Mouse (Mus musculus) MEL (cell line): ENCODE measurements around the gene Medag. TPM values are rescaled to one million over a fixed set of nuclear protein-coding genes. Genes with fewer than 3 reads are reported as not detected.

Source experiments
- DNase-seq: peaks from one replicate; pipeline ENCODE4 v3.0.0; 2011; ENCODE audit warnings: low read depth, low spot score
- H3K27ac ChIP-seq: 2 replicates; pipeline ENCODE4 v1.5.1; 2012; ENCODE audit warnings: low read depth, mild to moderate bottlenecking, control low read depth, low read length, moderate library complexity; ENCODE audit not compliant: control insufficient read depth
- H3K27me3 ChIP-seq, 2 experiments: fragments of 150-350 bp in 1 of 2; sonication (generic) in 1 of 2; 2 replicates each; pipeline ENCODE4 v1.6.1; 2012; ENCODE audit warnings: low read length in 2 of 2, mild to moderate bottlenecking in 2 of 2, improper control_type of control experiment in 1 of 2, moderate library complexity in 1 of 2; ENCODE audit not compliant: insufficient read depth in 2 of 2, control insufficient read depth in 1 of 2
- H3K36me3 ChIP-seq, 2 experiments: 2 replicates each; pipeline ENCODE4 v1.6.1; 2012 to 2014; ENCODE audit warnings: low read length in 2 of 2, improper control_type of control experiment in 1 of 2, inconsistent platforms in 1 of 2, mild to moderate bottlenecking in 1 of 2; ENCODE audit not compliant: insufficient read depth in 2 of 2, control insufficient read depth in 1 of 2
- H3K4me1 ChIP-seq, 2 experiments: fragments of 150-350 bp in 1 of 2; sonication (generic) in 1 of 2; 2 replicates each; pipeline ENCODE4 v1.6.1; 2012; ENCODE audit warnings: low read length in 2 of 2, improper control_type of control experiment in 1 of 2, mild to moderate bottlenecking in 1 of 2; ENCODE audit not compliant: insufficient read depth in 2 of 2, control insufficient read depth in 1 of 2
- H3K4me3 ChIP-seq, 2 experiments: fragments of 150-350 bp in 1 of 2; sonication (generic) in 1 of 2; 2 replicates each; pipeline ENCODE4 v1.5.1; 2012; ENCODE audit warnings: low read depth in 2 of 2, low read length in 2 of 2, mild to moderate bottlenecking in 2 of 2, moderate library complexity in 2 of 2, control low read depth in 1 of 2, improper control_type of control experiment in 1 of 2; ENCODE audit not compliant: control insufficient read depth in 1 of 2, insufficient read depth in 1 of 2
- H3K79me2 ChIP-seq: 2 replicates; pipeline ENCODE4 v1.6.1; 2012; ENCODE audit warnings: mild to moderate bottlenecking, low read length, moderate library complexity; ENCODE audit not compliant: control insufficient read depth, poor library complexity, insufficient read depth
- H3K9ac ChIP-seq: 2 replicates; pipeline ENCODE4 v1.6.1; 2012; ENCODE audit warnings: low read depth, mild to moderate bottlenecking, control low read depth, low read length, moderate library complexity; ENCODE audit not compliant: control insufficient read depth, poor library complexity, severe bottlenecking
- H3K9me3 ChIP-seq: fragments of 150-350 bp; sonication (generic); replicated peaks from 2 replicates; pipeline ENCODE4 v1.6.1; 2012; ENCODE audit warnings: mild to moderate bottlenecking, low read length, improper control_type of control experiment, moderate library complexity; ENCODE audit not compliant: insufficient read depth
- CHD2 ChIP-seq: IDR thresholded peaks from 2 replicates; pipeline ENCODE4 v1.6.1; 2011; ENCODE audit warnings: low read length, improper control_type of control experiment
- CTCF ChIP-seq, 3 experiments: IDR thresholded peaks in 2 of 3; conservative IDR thresholded peaks in 1 of 3; 2 replicates each; pipeline ENCODE4 v1.5.1; 2011 to 2012; ENCODE audit warnings: low read length in 3 of 3, low read depth in 2 of 3, mild to moderate bottlenecking in 2 of 3, improper control_type of control experiment in 1 of 3, inconsistent platforms in 1 of 3, mixed read lengths in 1 of 3, moderate library complexity in 1 of 3; ENCODE audit not compliant: control insufficient read depth in 1 of 3, insufficient read depth in 1 of 3, poor library complexity in 1 of 3, severe bottlenecking in 1 of 3
- E2F4 ChIP-seq: IDR thresholded peaks from 2 replicates; pipeline ENCODE4 v1.6.1; 2011; ENCODE audit warnings: low read depth, low read length, improper control_type of control experiment, borderline replicate concordance
- EP300 ChIP-seq, 2 experiments: IDR thresholded peaks; 2 replicates each; pipeline ENCODE4 v1.6.1; 2011; ENCODE audit warnings: improper control_type of control experiment in 2 of 2, low read length in 2 of 2, low read depth in 1 of 2, mild to moderate bottlenecking in 1 of 2
- ETS1 ChIP-seq: IDR thresholded peaks from 2 replicates; pipeline ENCODE4 v1.6.1; 2012; ENCODE audit warnings: low read depth, mild to moderate bottlenecking, inconsistent platforms, low read length, improper control_type of control experiment, moderate library complexity
- GATA1 ChIP-seq: IDR thresholded peaks from 2 replicates; pipeline ENCODE4 v1.6.1; 2011; ENCODE audit warnings: low read depth, low read length, improper control_type of control experiment
- HCFC1 ChIP-seq: IDR thresholded peaks from 2 replicates; pipeline ENCODE4 v1.6.1; 2012; ENCODE audit warnings: low read depth, mild to moderate bottlenecking, inconsistent platforms, low read length, improper control_type of control experiment, moderate library complexity
- JUND ChIP-seq: IDR thresholded peaks from 2 replicates; pipeline ENCODE4 v1.6.1; 2011; ENCODE audit warnings: low read depth, mild to moderate bottlenecking, improper control_type of control experiment, low read length
- MAZ ChIP-seq: IDR thresholded peaks from 2 replicates; pipeline ENCODE4 v1.6.1; 2012; ENCODE audit warnings: low read depth, mild to moderate bottlenecking, inconsistent platforms, low read length, improper control_type of control experiment
- MXI1 ChIP-seq: IDR thresholded peaks from 2 replicates; pipeline ENCODE4 v1.6.1; 2011; ENCODE audit warnings: mild to moderate bottlenecking, low read depth, low read length, improper control_type of control experiment
- MYB ChIP-seq: IDR thresholded peaks from 2 replicates; pipeline ENCODE4 v1.6.1; 2011; ENCODE audit warnings: mild to moderate bottlenecking, low read depth, low read length, improper control_type of control experiment
- MYC ChIP-seq: IDR thresholded peaks from 2 replicates; pipeline ENCODE4 v1.6.1; 2011; ENCODE audit warnings: low read depth, mild to moderate bottlenecking, low read length, improper control_type of control experiment, moderate library complexity
- NELFE ChIP-seq: IDR thresholded peaks from 2 replicates; pipeline ENCODE4 v1.6.1; 2011; ENCODE audit warnings: low read depth, low read length, improper control_type of control experiment
- NRF1 ChIP-seq: IDR thresholded peaks from 2 replicates; pipeline ENCODE4 v1.6.1; 2014; ENCODE audit warnings: low read depth, mild to moderate bottlenecking, inconsistent platforms, low read length, improper control_type of control experiment, moderate library complexity; ENCODE audit not compliant: poor library complexity, insufficient read depth, severe bottlenecking
- POLR2A ChIP-seq, 2 experiments: IDR thresholded peaks; 2 replicates each; pipeline ENCODE4 v1.6.1; 2011 to 2012; ENCODE audit warnings: low read length in 2 of 2, mild to moderate bottlenecking in 2 of 2, control low read depth in 1 of 2, improper control_type of control experiment in 1 of 2, low read depth in 1 of 2, moderate library complexity in 1 of 2; ENCODE audit not compliant: control insufficient read depth in 1 of 2, insufficient read depth in 1 of 2, poor library complexity in 1 of 2
- POLR2AphosphoS5 ChIP-seq: IDR thresholded peaks from 2 replicates; pipeline ENCODE4 v1.6.1; 2012; ENCODE audit warnings: low read depth, borderline replicate concordance, mild to moderate bottlenecking, inconsistent platforms, low read length, moderate library complexity, mixed read lengths
- RCOR1 ChIP-seq: IDR thresholded peaks from 2 replicates; pipeline ENCODE4 v1.6.1; 2012; ENCODE audit warnings: low read depth, mild to moderate bottlenecking, inconsistent platforms, low read length, improper control_type of control experiment
- TCF12 ChIP-seq: IDR thresholded peaks from 2 replicates; pipeline ENCODE4 v1.6.1; 2014; ENCODE audit warnings: low read depth, mild to moderate bottlenecking, inconsistent platforms, low read length, improper control_type of control experiment, moderate library complexity
- USF2 ChIP-seq, 2 experiments: IDR thresholded peaks; 2 replicates each; pipeline ENCODE4 v1.6.1; 2011 to 2012; ENCODE audit warnings: improper control_type of control experiment in 2 of 2, low read length in 2 of 2, borderline replicate concordance in 1 of 2, inconsistent platforms in 1 of 2, low read depth in 1 of 2, mild to moderate bottlenecking in 1 of 2; ENCODE audit not compliant: insufficient read depth in 1 of 2
- polyA plus RNA-seq, 2 experiments: library from polyadenylated mRNA; stranded (reverse) in 1 of 2; unstranded in 1 of 2; fragments of >175 nt in 1 of 2; fragments of >200 nt in 1 of 2; gene quantifications; 2 replicates each; pipeline versions ENCODE4 v1.2.1 to v1.2.4; 2012; ENCODE audit warnings: low replicate concordance in 2 of 2, low read depth in 1 of 2; ENCODE audit not compliant: insufficient read length in 2 of 2, insufficient read depth in 1 of 2, missing spikeins in 1 of 2
- total RNA-seq: library from RNA; depleted of rRNA; stranded (reverse); fragments of 300-350 nt; gene quantifications from 2 replicates; pipeline ENCODE4 v1.2.3, GENCODE M21; 2012

Gene Medag
- total and polyA plus RNA-seq, 3 experiments = not detected

DNA sequence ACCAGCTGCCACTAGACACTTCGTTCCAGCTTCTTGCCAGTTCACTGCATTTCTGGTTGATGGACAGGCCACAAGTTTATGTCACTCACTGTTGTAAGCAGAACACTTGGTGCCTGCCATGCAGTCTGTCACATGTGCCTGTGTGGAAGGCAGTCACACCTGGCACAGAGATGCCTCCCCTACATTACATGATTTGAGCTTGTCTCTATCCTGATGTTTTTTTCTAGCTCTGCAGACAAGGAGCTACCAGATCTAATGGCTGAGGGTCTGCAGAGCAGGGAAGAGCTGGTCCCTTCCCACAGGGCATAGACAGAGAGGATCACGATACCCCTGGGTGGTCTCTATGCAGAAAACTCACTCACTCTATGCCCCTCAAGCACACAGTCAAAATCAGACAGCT lies 44.5 kb upstream of the Medag start:
- DNase-seq = no peak
- H3K4me1 ChIP-seq = no peaks in the 10 kb centered on the region

DNA sequence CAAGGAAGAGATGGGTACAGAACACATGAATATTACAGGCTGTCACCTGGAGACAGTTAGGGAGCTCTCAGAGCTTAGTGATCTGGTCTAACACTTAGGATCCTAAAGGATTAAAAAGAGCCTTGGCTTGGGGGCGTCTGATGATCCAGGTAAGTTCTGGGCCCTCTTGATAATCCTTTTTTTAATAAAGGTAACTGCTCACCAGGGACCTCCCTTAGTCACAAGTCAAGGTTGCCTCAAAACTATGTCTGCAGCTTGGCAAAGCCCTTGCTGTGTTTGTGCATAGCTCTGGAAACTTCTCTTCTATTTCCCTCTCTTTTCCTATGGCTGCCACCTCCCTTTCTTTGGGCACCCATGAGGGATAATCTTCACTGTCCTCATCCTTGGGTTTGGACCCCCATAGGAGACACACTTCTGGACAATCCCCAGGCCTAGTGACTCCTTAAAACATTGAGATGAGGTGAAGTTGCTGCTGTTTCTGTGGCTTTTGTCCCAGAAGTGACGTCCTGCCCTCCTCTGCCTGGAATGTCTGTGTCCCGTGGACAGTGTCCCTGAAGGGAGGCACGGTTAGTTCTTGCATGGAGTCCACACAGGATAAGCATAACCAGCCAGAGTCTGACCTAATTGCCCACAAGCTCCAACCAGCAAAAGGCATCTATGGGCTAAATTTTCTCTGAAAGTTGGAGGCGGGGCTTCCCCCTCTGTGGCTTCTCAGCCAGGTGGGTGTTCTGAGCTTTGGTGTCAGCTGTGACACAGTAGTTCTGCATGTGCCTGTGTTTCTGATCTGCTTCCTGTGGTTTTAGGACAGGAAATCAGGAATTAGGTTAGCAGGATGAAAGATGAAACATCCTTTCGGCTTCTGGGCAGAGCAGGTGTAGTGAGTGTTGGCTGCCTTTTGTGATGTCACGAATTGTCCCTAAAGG lies 43.7 kb upstream of the Medag start:
- TF ChIP-seq NELFE = no peak
- TF ChIP-seq MYB = no peak
- TF ChIP-seq USF2 (IDR thresholded peaks at IDR 0.05; ENCODE audit: borderline replicate concordance in 1 of 2, insufficient read depth in 1 of 2, low read depth in 1 of 2, low read length in 2 of 2) = no peak
- TF ChIP-seq HCFC1 = no peak
- TF ChIP-seq GATA1 = no peak
- no peak for TF ChIP-seq RCOR1
- no peak for TF ChIP-seq EP300 (IDR thresholded peaks at IDR 0.05; ENCODE audit: low read depth in 1 of 2, low read length in 2 of 2)
- TF ChIP-seq, all 39 proteins: peak for 0
- peaks cover 0 to 4% of the 10 kb centered on the region in 2 experiments; a peak in 1 of 4 replicates for H3K27me3 ChIP-seq
- no peaks in the 10 kb centered on the region for H3K36me3 ChIP-seq
- H3K4me1 ChIP-seq = no peaks in the 10 kb centered on the region
- no peak overlapping the region for H3K9ac ChIP-seq
- no peak for DNase-seq
- no peak overlapping the region for H3K27ac ChIP-seq
- no peaks in the 10 kb centered on the region for H3K9me3 ChIP-seq
- H3K4me3 ChIP-seq = no peak overlapping the region
- H3K79me2 ChIP-seq = no peaks in the 10 kb centered on the region

More for the DNA sequence above, 44.5 kb upstream of the Medag start:
- H3K27me3 ChIP-seq = peaks cover 0 to 4% of the 10 kb centered on the region in 2 experiments; a peak in 1 of 4 replicates
- no peaks in the 10 kb centered on the region for H3K79me2 ChIP-seq
- no peaks in the 10 kb centered on the region for H3K36me3 ChIP-seq
- no peaks in the 10 kb centered on the region for H3K9me3 ChIP-seq
- H3K4me3 ChIP-seq = no peak overlapping the region
- TF ChIP-seq HCFC1 (no peak), MYB (no peak), MAZ (no peak), NRF1 (no peak), POLR2AphosphoS5 (no peak), JUND (no peak), ETS1 (no peak), CTCF (IDR thresholded peaks at IDR 0.05 in 2 of 3, conservative IDR thresholded peaks at IDR 0.05 in 1 of 3; ENCODE audit: control insufficient read depth in 1 of 3, insufficient read depth in 1 of 3, low read depth in 2 of 3, low read length in 3 of 3, poor library complexity in 1 of 3, severe bottlenecking in 1 of 3) (no peak), E2F4 (no peak), RCOR1 (no peak), POLR2A (IDR thresholded peaks at IDR 0.05; ENCODE audit: control insufficient read depth in 1 of 2, insufficient read depth in 1 of 2, low read depth in 1 of 2, low read length in 2 of 2, poor library complexity in 1 of 2) (no peak), TCF12 (no peak), EP300 (IDR thresholded peaks at IDR 0.05; ENCODE audit: low read depth in 1 of 2, low read length in 2 of 2) (no peak), MXI1 (no peak), CHD2 (no peak), MYC (no peak)
- no peak overlapping the region for H3K27ac ChIP-seq
- no peak overlapping the region for H3K9ac ChIP-seq
